Mouse (Mus musculus): Measurements from ENCODE around the gene Vmn1r34. TPM values are rescaled to one million over a fixed set of nuclear protein-coding genes. Genes with fewer than 3 reads are reported as not detected.
"Not testable (repeated sequence)": the region's sequence is repeated elsewhere in the genome, so short reads cannot be mapped to it uniquely, and the experiment has no call there.

Vmn1r34 gene
- total RNA-seq (2017): not detected in 2 replicates

DNA sequence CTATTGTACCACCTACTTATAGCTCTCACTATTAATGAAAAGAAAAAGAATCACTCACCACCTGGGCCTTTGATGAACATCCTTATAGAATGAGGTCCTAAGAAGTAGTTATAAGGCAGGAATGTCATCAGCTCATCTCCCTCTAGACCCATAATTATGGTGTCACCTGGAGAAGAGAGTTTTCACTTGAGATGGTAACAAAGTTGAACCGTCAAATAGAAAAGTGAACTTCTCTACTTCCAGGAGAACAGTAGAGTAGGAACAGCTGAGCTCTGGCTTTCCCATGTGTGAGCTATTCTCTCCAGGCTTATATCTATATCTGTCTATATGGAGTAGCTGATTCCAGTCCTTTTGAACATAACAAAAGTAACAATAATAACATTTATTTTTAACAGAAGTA is at the start of gene Vmn1r34:
TSS of gene Vmn1r34 (minus strand) at position 101 of the 400 bp plus-strand sequence.
- no peak for ATAC-seq (ENCODE audit: extremely low read depth, insufficient number of reproducible peaks, low FRiP score, poor library complexity, severe bottlenecking)

DNA sequence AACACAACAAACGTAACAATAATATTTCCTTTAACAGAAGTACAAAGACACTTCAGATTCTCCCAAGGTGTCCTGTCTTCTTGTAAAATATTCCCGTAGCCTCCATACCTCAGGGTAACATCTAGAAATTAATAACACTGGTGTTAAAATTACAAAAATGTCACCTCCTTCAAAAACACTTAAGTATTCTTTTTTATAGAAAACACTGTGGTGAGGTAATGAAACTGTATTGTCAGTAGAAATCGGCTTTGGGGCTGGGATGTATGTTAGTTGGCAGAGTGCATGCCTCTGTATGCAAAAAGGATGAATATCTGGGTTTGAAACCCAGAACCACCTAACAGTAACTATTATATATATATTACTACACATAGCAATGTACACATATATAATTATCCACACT is 42.1 kb upstream of the Vmn1r34 start, which contains the start of gene Vmn1r35:
TSS of gene Vmn1r35 (minus strand) at position 101 of the 400 bp plus-strand sequence.
- ATAC-seq (ENCODE audit: extremely low read depth, insufficient number of reproducible peaks, low FRiP score, poor library complexity, severe bottlenecking): no peak

DNA sequence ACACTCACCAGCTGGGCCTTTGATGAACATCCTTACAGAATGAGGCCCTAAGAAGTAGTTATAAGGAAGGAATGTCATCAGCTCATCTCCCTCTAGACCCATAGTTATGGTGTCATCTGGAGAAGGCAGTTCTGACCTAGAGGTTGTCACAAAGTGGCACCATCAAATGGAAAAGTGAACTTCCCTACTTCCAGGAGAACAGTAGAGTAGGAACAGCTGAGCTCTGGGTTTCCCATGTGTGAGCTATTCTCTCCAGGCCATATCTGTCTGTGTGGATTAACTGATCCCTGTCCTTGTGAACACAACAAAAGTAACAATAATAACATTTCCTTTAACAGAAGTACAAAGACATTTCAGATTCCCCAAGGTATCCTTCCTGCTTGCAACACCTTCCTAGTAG is 25.5 kb downstream of the Vmn1r34 start, which contains the start of gene Vmn1r33:
TSS of gene Vmn1r33 (minus strand) at position 101 of the 400 bp plus-strand sequence.
- ATAC-seq (ENCODE audit: extremely low read depth, insufficient number of reproducible peaks, low FRiP score, poor library complexity, severe bottlenecking): not testable (repeated sequence)

DNA sequence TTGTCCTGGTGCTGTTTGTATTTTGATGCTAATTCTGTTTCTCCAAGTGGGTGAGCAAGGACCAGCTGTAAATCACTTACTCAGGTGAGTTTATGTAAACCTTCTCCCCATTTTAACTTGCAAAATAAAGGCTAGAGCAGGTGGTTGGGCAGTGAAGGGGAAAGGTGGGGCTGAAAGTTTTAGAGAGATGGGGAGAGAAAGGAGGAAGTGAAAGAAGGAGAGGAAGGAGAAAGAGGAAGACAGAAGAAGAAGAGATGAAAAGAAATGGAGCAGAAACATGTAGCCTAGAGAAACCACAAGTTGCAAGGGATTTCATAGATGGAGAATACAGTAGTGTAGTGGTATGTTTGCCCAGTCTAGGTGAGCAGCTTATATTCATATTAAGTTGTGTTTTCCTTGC is 47.9 kb downstream of the Vmn1r34 start:
- peak; percentile 80 for ATAC-seq (ENCODE audit: extremely low read depth, insufficient number of reproducible peaks, low FRiP score, poor library complexity, severe bottlenecking)

Other genes with a start within 250 kb of the Vmn1r34 start
- 7.0 and 14.5 TPM in 2 replicates for gene Mad2l1, start 108.5 kb downstream of the Vmn1r34 start, total RNA-seq (2017)
- not detected in 2 replicates for gene Vmn1r32, start 83.8 kb downstream of the Vmn1r34 start, total RNA-seq (2017)
- 0.23 TPM in 1 of 2 replicates, not detected in the other for gene Vmn1r33, start 25.6 kb downstream of the Vmn1r34 start, total RNA-seq (2017)
- gene Vmn1r35, start 42.0 kb upstream of the Vmn1r34 start, total RNA-seq (2017): not detected in 2 replicates
- not detected in 2 replicates for gene Vmn1r36, start 75.3 kb upstream of the Vmn1r34 start, total RNA-seq (2017)
- not detected in 2 replicates for gene Vmn1r37, start 85.5 kb upstream of the Vmn1r34 start, total RNA-seq (2017)
- not detected in 2 replicates for gene Vmn1r38, start 138.7 kb upstream of the Vmn1r34 start, total RNA-seq (2017)
- not detected in 2 replicates for gene Vmn1r39, start 166.7 kb upstream of the Vmn1r34 start, total RNA-seq (2017)